ENCODE assay signal across 32 mouse cellular contexts in the genomic region with DNA sequence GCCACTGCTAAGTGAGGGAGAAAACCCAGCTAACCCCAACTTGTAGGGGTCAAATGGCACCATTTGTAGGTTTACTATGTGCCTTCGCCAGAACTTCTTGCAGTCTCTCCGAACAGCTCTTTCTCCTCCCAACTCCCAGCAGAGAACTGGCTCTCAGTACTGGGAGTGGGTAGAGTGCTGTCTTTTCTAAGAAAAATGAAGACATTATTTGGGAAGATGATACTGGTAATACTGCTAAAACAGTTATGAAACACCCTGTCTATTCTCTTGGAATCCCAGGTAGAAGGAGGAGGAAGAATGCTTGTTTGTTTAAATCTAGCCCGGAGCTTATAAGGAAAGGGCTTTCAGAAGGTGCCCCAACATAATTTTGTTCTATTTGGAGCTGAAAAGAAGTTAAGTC. TPM values are rescaled to one million over a fixed set of nuclear protein-coding genes. Genes with fewer than 3 reads are reported as not detected.
DNase-seq lines count a peak whose midpoint lies in the region; ATAC-seq and TF ChIP-seq lines count a peak whose summit lies in the region.
"Had no signal": no experiment of that assay in that cellular context is flagged by ENCODE, and none has a peak within 500 bp of the region (broad histone marks: within the 10 kb centered on the region; RNA-seq: fewer than 3 reads in every experiment).

No protein-coding gene starts in this region.

- 6% methylated on average over 3 of the region's 3 CpGs for WGBS in hindbrain, embryonic 11.5 days
- 4% methylated on average over 3 of the region's 3 CpGs for WGBS in hindbrain, embryonic 10.5 days
- WGBS in neural tube, embryonic 15.5 days = 27% methylated on average over 3 of the region's 3 CpGs
- WGBS in cerebellum, adult 2 months = 75% methylated on average over 3 of the region's 3 CpGs

- H3K27ac ChIP-seq in hindbrain, embryonic 11.5 days (ENCODE audit: low read depth, low read length) = no peak overlapping the region
- H3K27ac ChIP-seq in hindbrain, embryonic 10.5 days = no peak overlapping the region
- no peak overlapping the region for H3K27ac ChIP-seq in neural tube, embryonic 15.5 days (replicated peaks)
- H3K27ac ChIP-seq in embryonic fibroblast, embryonic 13.5 days (ENCODE audit: insufficient read depth, low read length) = peak overlapping the region; percentile 14; the same call in 1 of the 2 replicates
- no peak overlapping the region for H3K27ac ChIP-seq in cerebellum, adult 2 months (ENCODE audit: insufficient read depth, low read length)
- H3K27ac ChIP-seq: embryonic facial prominence, embryonic 10.5 days; embryonic facial prominence, embryonic 15.5 days; kidney, embryonic 15.5 days; left cerebral cortex, adult 2 months; limb, embryonic 12.5 days; liver, embryonic 15.5 days; midbrain, embryonic 12.5 days; neural tube, embryonic 13.5 days; stomach, embryonic 15.5 days had no signal

- no peaks in the 10 kb centered on the region for H3K9me3 ChIP-seq in hindbrain, embryonic 11.5 days (ENCODE audit: control insufficient read depth, low read length)
- H3K9me3 ChIP-seq in hindbrain, embryonic 10.5 days = no peaks in the 10 kb centered on the region
- no peaks in the 10 kb centered on the region for H3K9me3 ChIP-seq in neural tube, embryonic 15.5 days (replicated peaks)
- H3K9me3 ChIP-seq: embryonic facial prominence, embryonic 10.5 days; embryonic facial prominence, embryonic 15.5 days; kidney, embryonic 15.5 days; limb, embryonic 12.5 days; liver, embryonic 15.5 days; midbrain, embryonic 12.5 days; neural tube, embryonic 13.5 days; stomach, embryonic 15.5 days had no signal

- no peak overlapping the region for H3K4me2 ChIP-seq in hindbrain, embryonic 11.5 days (replicated peaks; ENCODE audit: low read depth, low read length)
- H3K4me2 ChIP-seq in neural tube, embryonic 15.5 days = no peak overlapping the region
- H3K4me2 ChIP-seq: kidney, embryonic 15.5 days; liver, embryonic 15.5 days; stomach, embryonic 15.5 days had no signal

- DNase-seq in hindbrain, embryonic 11.5 days (ENCODE audit: low spot score) = peak; percentile 44
- DNase-seq in hindbrain, embryonic 10.5 days (ENCODE audit: low spot score) = no peak
- peak; percentile 23 for DNase-seq in neural tube, embryonic 10.5 days (ENCODE audit: extremely low spot score, low spot score)
- DNase-seq in cerebellum, adult 2 months = no peak
- no peak for DNase-seq in cerebellum, adult 8-10 months
- DNase-seq: adrenal gland, adult 2 months; adrenal gland, postnatal 36 days; cerebellum, adult 9-10 months; cerebellum, postnatal 36 days; gastrocnemius, postnatal 25 days; heart, adult 18-20 months; kidney, adult 18-20 months; kidney, postnatal 25 days; lung, embryonic 14.5 days; lung, postnatal 14 days; right cerebral cortex, postnatal 25 days had no signal

- TF ChIP-seq CTCF in embryonic fibroblast, embryonic 13.5 days (IDR thresholded peaks at IDR 0.05; ENCODE audit: borderline replicate concordance, insufficient read depth, low read length) = no peak
- no peak for TF ChIP-seq CTCF in cerebellum, adult 2 months (IDR thresholded peaks at IDR 0.05; ENCODE audit: borderline replicate concordance, insufficient read depth, low read depth, low read length)

- ATAC-seq in hindbrain, embryonic 11.5 days (ENCODE audit: low FRiP score) = no peak
- no peak for ATAC-seq in neural tube, embryonic 15.5 days (ENCODE audit: low FRiP score)
- ATAC-seq: activated CD4-positive, CD25-positive, alpha-beta regulatory T cell, adult 4 months; CD4-positive, CD25-positive, alpha-beta regulatory T cell, adult 4 months; forebrain, embryonic 14.5 days had no signal

- H3K36me3 ChIP-seq in hindbrain, embryonic 11.5 days (ENCODE audit: control insufficient read depth, insufficient read depth, low read length) = no peaks in the 10 kb centered on the region
- peaks cover 8% of the 10 kb centered on the region for H3K36me3 ChIP-seq in hindbrain, embryonic 10.5 days
- H3K36me3 ChIP-seq in neural tube, embryonic 15.5 days = no peaks in the 10 kb centered on the region
- H3K36me3 ChIP-seq: embryonic facial prominence, embryonic 10.5 days; embryonic facial prominence, embryonic 15.5 days; kidney, embryonic 15.5 days; limb, embryonic 12.5 days; liver, embryonic 15.5 days; midbrain, embryonic 12.5 days; neural tube, embryonic 13.5 days; stomach, embryonic 15.5 days had no signal

- H3K4me1 ChIP-seq in hindbrain, embryonic 11.5 days (replicated peaks; ENCODE audit: control insufficient read depth, insufficient read depth, low read length) = peaks cover 25% of the 10 kb centered on the region
- peaks cover 80% of the 10 kb centered on the region for H3K4me1 ChIP-seq in hindbrain, embryonic 10.5 days (replicated peaks)
- peaks cover 24% of the 10 kb centered on the region for H3K4me1 ChIP-seq in neural tube, embryonic 15.5 days
- H3K4me1 ChIP-seq in embryonic fibroblast, embryonic 13.5 days (ENCODE audit: control insufficient read depth, insufficient read depth, low read length) = peaks cover 2% of the 10 kb centered on the region; the same call in 1 of the 2 replicates
- no peaks in the 10 kb centered on the region for H3K4me1 ChIP-seq in cerebellum, adult 2 months (ENCODE audit: control insufficient read depth, insufficient read depth, low read length)
- H3K4me1 ChIP-seq: liver, embryonic 15.5 days had no signal

- H3K4me3 ChIP-seq in hindbrain, embryonic 11.5 days (ENCODE audit: low read depth, low read length) = no peak overlapping the region
- H3K4me3 ChIP-seq in hindbrain, embryonic 10.5 days = no peak overlapping the region
- no peak overlapping the region for H3K4me3 ChIP-seq in neural tube, embryonic 15.5 days (replicated peaks)
- H3K4me3 ChIP-seq in embryonic fibroblast, embryonic 13.5 days (ENCODE audit: insufficient read depth, low read length) = no peak overlapping the region
- no peak overlapping the region for H3K4me3 ChIP-seq in cerebellum, adult 2 months (replicated peaks; ENCODE audit: insufficient read depth, low read depth, low read length)
- H3K4me3 ChIP-seq: embryonic facial prominence, embryonic 15.5 days; kidney, embryonic 15.5 days; left cerebral cortex, adult 2 months; limb, embryonic 12.5 days; liver, embryonic 15.5 days; myocyte; neural tube, embryonic 13.5 days; stomach, embryonic 15.5 days had no signal

- TF ChIP-seq POLR2A in embryonic fibroblast, embryonic 13.5 days (IDR thresholded peaks at IDR 0.05; ENCODE audit: low read depth, low read length) = no peak
- no peak for TF ChIP-seq POLR2A in cerebellum, adult 2 months (IDR thresholded peaks at IDR 0.05; ENCODE audit: borderline replicate concordance, insufficient read depth, low read length)

- peaks cover 43% of the 10 kb centered on the region for H3K27me3 ChIP-seq in hindbrain, embryonic 11.5 days (ENCODE audit: control insufficient read depth, insufficient read depth, low read length)
- peaks cover 98% of the 10 kb centered on the region for H3K27me3 ChIP-seq in hindbrain, embryonic 10.5 days (ENCODE audit: insufficient read depth, poor library complexity, severe bottlenecking)
- peaks cover 85% of the 10 kb centered on the region for H3K27me3 ChIP-seq in neural tube, embryonic 15.5 days (replicated peaks)
- H3K27me3 ChIP-seq in cerebellum, adult 2 months (ENCODE audit: control insufficient read depth, insufficient read depth, low read length) = peaks cover 3% of the 10 kb centered on the region; the same call in 1 of the 2 replicates

- no peak overlapping the region for H3K9ac ChIP-seq in hindbrain, embryonic 11.5 days (ENCODE audit: low read depth, low read length)
- H3K9ac ChIP-seq in neural tube, embryonic 15.5 days (replicated peaks) = no peak overlapping the region
- H3K9ac ChIP-seq: embryonic facial prominence, embryonic 15.5 days; kidney, embryonic 15.5 days; limb, embryonic 12.5 days; liver, embryonic 15.5 days; lung, embryonic 14.5 days; midbrain, embryonic 12.5 days; neural tube, embryonic 13.5 days; stomach, embryonic 15.5 days had no signal

RNA-seq across cellular contexts. Expression of a gene that starts 8.9 kb away (rescaled TPM):
- polyA plus RNA-seq in hindbrain, embryonic 11.5 days (2014; fragmentation: Nextera tagmentation; extraction: Ambion mirVana) = 55.9 TPM in 2 replicates
- 38.1 and 50.5 TPM in 2 replicates for polyA plus RNA-seq in hindbrain, embryonic 10.5 days (2016; fragmentation: Nextera tagmentation; extraction: Ambion mirVana)
- 8.1 and 11.4 TPM in 2 replicates for polyA plus RNA-seq in neural tube, embryonic 15.5 days (2015; fragmentation: Nextera tagmentation; extraction: Ambion mirVana)
- polyA plus RNA-seq in embryonic fibroblast, embryonic 13.5 days (2011; ENCODE audit: insufficient read length, low read depth, missing spikeins) = 47.3 and 50.8 TPM in 2 replicates
- polyA plus RNA-seq in cerebellum, adult 2 months (2012; rRNA removed) = 14.9 and 17.5 TPM in 2 replicates
- polyA plus RNA-seq: activated CD4-positive, CD25-positive, alpha-beta regulatory T cell, adult 4 months; CD4-positive, CD25-positive, alpha-beta regulatory T cell, adult 4 months; liver, adult 2 months; liver, embryonic 15.5 days had no signal

Comparison
In these comparisons a context has a peak if more than half of its experiments do, and no peak if none do; other contexts are left out.
1. DNase-seq: peak in hindbrain, embryonic 11.5 days (single experiment) and neural tube, embryonic 10.5 days (single experiment); none in hindbrain, embryonic 10.5 days (single experiment), cerebellum, adult 2 months (0 of 2) and cerebellum, adult 8-10 months (single experiment).